Mouse (Mus musculus) cerebellum, postnatal 10 days (tissue): Measurements from ENCODE around the gene Slc36a4.

ENCODE experiments used
- DNase-seq, 2 experiments: peaks; one replicate each; pipeline ENCODE4 v3.0.0; 2021; ENCODE audit warnings: mixed read lengths in 2 of 2

Slc36a4 gene

GRCm38 (mm10) chr9:15709599-15710381 is at the start of gene Slc36a4:
Slc36a4 (plus strand) TSS chr9:15709738.
- peak; percentile 87 to 93 for DNase-seq

GRCm38 (mm10) chr9:15664606-15665005 is 44.9 kb upstream of the Slc36a4 start:
- no peak for DNase-seq

GRCm38 (mm10) chr9:15669452-15669851 is 40.1 kb upstream of the Slc36a4 start:
- DNase-seq: no peak

- DNase-seq: no peak
Measured at GRCm38 (mm10) chr9:15670002-15670527, 39.5 kb upstream of the Slc36a4 start.

- DNase-seq: peak in 1 of 2 experiments; percentile 13
Measured at GRCm38 (mm10) chr9:15672251-15672650, 37.3 kb upstream of the Slc36a4 start.

GRCm38 (mm10) chr9:15681855-15682466 is 27.6 kb upstream of the Slc36a4 start:
- DNase-seq: peak; percentile 86 to 89

GRCm38 (mm10) chr9:15685215-15685614 is 24.3 kb upstream of the Slc36a4 start:
- peak; percentile 86 to 92 for DNase-seq

- DNase-seq: no peak
Measured at GRCm38 (mm10) chr9:15687358-15687757, 22.2 kb upstream of the Slc36a4 start.

- no peak for DNase-seq
Measured at GRCm38 (mm10) chr9:15693847-15694246, 15.7 kb upstream of the Slc36a4 start.

GRCm38 (mm10) chr9:15694989-15695388 is 14.5 kb upstream of the Slc36a4 start:
- DNase-seq: no peak

- no peak for DNase-seq
Measured at GRCm38 (mm10) chr9:15705706-15706105, 3.8 kb upstream of the Slc36a4 start.

GRCm38 (mm10) chr9:15708979-15709598 is 449 bp upstream of the Slc36a4 start:
- DNase-seq: no peak

GRCm38 (mm10) chr9:15710821-15711565 is 1.5 kb downstream of the Slc36a4 start:
- no peak for DNase-seq

GRCm38 (mm10) chr9:15711676-15712075 is 2.1 kb downstream of the Slc36a4 start:
- no peak for DNase-seq

- no peak for DNase-seq
Measured at GRCm38 (mm10) chr9:15714792-15715191, 5.3 kb downstream of the Slc36a4 start.

- no peak for DNase-seq
Measured at GRCm38 (mm10) chr9:15715193-15715989, 5.9 kb downstream of the Slc36a4 start.

- no peak for DNase-seq
Measured at GRCm38 (mm10) chr9:15717363-15717762, 7.8 kb downstream of the Slc36a4 start.

- no peak for DNase-seq
Measured at GRCm38 (mm10) chr9:15718295-15718694, 8.8 kb downstream of the Slc36a4 start.

GRCm38 (mm10) chr9:15719594-15719993 is 10.1 kb downstream of the Slc36a4 start:
- no peak for DNase-seq

- no peak for DNase-seq
Measured at GRCm38 (mm10) chr9:15720556-15720955, 11.0 kb downstream of the Slc36a4 start.

- no peak for DNase-seq
Measured at GRCm38 (mm10) chr9:15721226-15721833, 11.8 kb downstream of the Slc36a4 start.

GRCm38 (mm10) chr9:15722506-15722905 is 13.0 kb downstream of the Slc36a4 start:
- no peak for DNase-seq
